Mouse (Mus musculus): ENCODE results near the gene Mdfi. TPM values are rescaled to one million over a fixed set of nuclear protein-coding genes. Genes with fewer than 3 reads are reported as not detected.

Gene Mdfi
- polyA plus RNA-seq, 2 experiments: 1.7 to 5.2 TPM

- Histone ChIP-seq H3K27me3 (ENCODE audit: control insufficient read depth, insufficient read depth, low read length) (no peaks in the 10 kb centered on the region), H3K4me2 (ENCODE audit: low read depth) (no peak overlapping the region), H3K27ac (no peak overlapping the region), H3K36me3 (replicated peaks; ENCODE audit: control insufficient read depth, insufficient read depth, low read depth) (no peaks in the 10 kb centered on the region), H3K4me3 (ENCODE audit: insufficient read depth in 1 of 2, low read depth in 2 of 2, low read length in 2 of 2) (no peak overlapping the region), H3K4me1 (replicated peaks; ENCODE audit: control insufficient read depth in 2 of 2, insufficient read depth in 2 of 2, low read length in 1 of 2) (peaks cover 0 to 3% of the 10 kb centered on the region in 2 experiments; a peak in 2 of 4 replicates), H3K9ac (replicated peaks) (no peak overlapping the region), H3K9me3 (ENCODE audit: control insufficient read depth, low read length) (no peaks in the 10 kb centered on the region)
- WGBS (ENCODE audit: insufficient replicate concordance): 54% methylated on average over 6 of the region's 6 CpGs
- no peak for DNase-seq (ENCODE audit: low read depth in 3 of 3, low spot score in 3 of 3)
- ATAC-seq (ENCODE audit: insufficient read depth): no peak
- TF ChIP-seq EP300 (IDR thresholded peaks at IDR 0.05; ENCODE audit: low read depth): no peak
- no peak for TF ChIP-seq CTCF (IDR thresholded peaks at IDR 0.05; ENCODE audit: low read depth)
Observed at GRCm38 (mm10) chr17:47788996-47789395, 45.5 kb downstream of the Mdfi start.

- no peaks in the 10 kb centered on the region for H3K36me3 ChIP-seq (replicated peaks; ENCODE audit: control insufficient read depth, insufficient read depth, low read depth)
- no peak overlapping the region for H3K9ac ChIP-seq (replicated peaks)
- H3K4me2 ChIP-seq (ENCODE audit: low read depth): no peak overlapping the region
- H3K4me1 ChIP-seq (replicated peaks; ENCODE audit: control insufficient read depth in 2 of 2, insufficient read depth in 2 of 2, low read length in 1 of 2): peaks cover 0 to 3% of the 10 kb centered on the region in 2 experiments; a peak in 2 of 4 replicates
- ATAC-seq (ENCODE audit: insufficient read depth): no peak
- no peaks in the 10 kb centered on the region for H3K9me3 ChIP-seq (ENCODE audit: control insufficient read depth, low read length)
- no peak overlapping the region for H3K4me3 ChIP-seq (ENCODE audit: insufficient read depth in 1 of 2, low read depth in 2 of 2, low read length in 2 of 2)
- TF ChIP-seq CTCF (IDR thresholded peaks at IDR 0.05; ENCODE audit: low read depth): no peak
- no peak for TF ChIP-seq EP300 (IDR thresholded peaks at IDR 0.05; ENCODE audit: low read depth)
- WGBS (ENCODE audit: insufficient replicate concordance): 19% methylated on average over 4 of the region's 4 CpGs
- no peaks in the 10 kb centered on the region for H3K27me3 ChIP-seq (ENCODE audit: control insufficient read depth, insufficient read depth, low read length)
- no peak overlapping the region for H3K27ac ChIP-seq
- DNase-seq (ENCODE audit: low read depth in 3 of 3, low spot score in 3 of 3): no peak
Observed at GRCm38 (mm10) chr17:47788306-47788705, 46.2 kb downstream of the Mdfi start.

- 39% methylated on average over 8 of the region's 8 CpGs for WGBS (ENCODE audit: insufficient replicate concordance)
- no peak for ATAC-seq (ENCODE audit: insufficient read depth)
- no peak overlapping the region for H3K9ac ChIP-seq (replicated peaks)
Observed at GRCm38 (mm10) chr17:47787632-47788031, 46.9 kb downstream of the Mdfi start.

GRCm38 (mm10) chr17:47784411-47784810, 50.1 kb downstream of the Mdfi start:
- H3K9me3 ChIP-seq (ENCODE audit: control insufficient read depth, low read length): no peaks in the 10 kb centered on the region
- no peak overlapping the region for H3K9ac ChIP-seq (replicated peaks)
- WGBS (ENCODE audit: insufficient replicate concordance): 18% methylated on average over 6 of the region's 6 CpGs
- H3K4me1 ChIP-seq (replicated peaks; ENCODE audit: control insufficient read depth in 2 of 2, insufficient read depth in 2 of 2, low read length in 1 of 2): peaks cover 0 to 3% of the 10 kb centered on the region in 2 experiments; a peak in 2 of 4 replicates
- no peaks in the 10 kb centered on the region for H3K36me3 ChIP-seq (replicated peaks; ENCODE audit: control insufficient read depth, insufficient read depth, low read depth)
- no peak overlapping the region for H3K4me3 ChIP-seq (ENCODE audit: insufficient read depth in 1 of 2, low read depth in 2 of 2, low read length in 2 of 2)
- 0 out of 2 replicates have a peak, but pooled peaks have one; percentile 31 for ATAC-seq (ENCODE audit: insufficient read depth)
- no peaks in the 10 kb centered on the region for H3K27me3 ChIP-seq (ENCODE audit: control insufficient read depth, insufficient read depth, low read length)
- no peak for TF ChIP-seq EP300 (IDR thresholded peaks at IDR 0.05; ENCODE audit: low read depth)
- no peak for TF ChIP-seq CTCF (IDR thresholded peaks at IDR 0.05; ENCODE audit: low read depth)
- no peak for DNase-seq (ENCODE audit: low read depth in 3 of 3, low spot score in 3 of 3)
- H3K4me2 ChIP-seq (ENCODE audit: low read depth): no peak overlapping the region
- H3K27ac ChIP-seq: no peak overlapping the region

More at GRCm38 (mm10) chr17:47787632-47788031, 46.9 kb downstream of the Mdfi start:
- no peak overlapping the region for H3K27ac ChIP-seq
- peaks cover 0 to 3% of the 10 kb centered on the region in 2 experiments; a peak in 2 of 4 replicates for H3K4me1 ChIP-seq (replicated peaks; ENCODE audit: control insufficient read depth in 2 of 2, insufficient read depth in 2 of 2, low read length in 1 of 2)
- TF ChIP-seq EP300 (IDR thresholded peaks at IDR 0.05; ENCODE audit: low read depth): no peak
- TF ChIP-seq CTCF (IDR thresholded peaks at IDR 0.05; ENCODE audit: low read depth): no peak
- H3K4me3 ChIP-seq (ENCODE audit: insufficient read depth in 1 of 2, low read depth in 2 of 2, low read length in 2 of 2): no peak overlapping the region
- H3K27me3 ChIP-seq (ENCODE audit: control insufficient read depth, insufficient read depth, low read length): no peaks in the 10 kb centered on the region
- no peaks in the 10 kb centered on the region for H3K36me3 ChIP-seq (replicated peaks; ENCODE audit: control insufficient read depth, insufficient read depth, low read depth)
- H3K4me2 ChIP-seq (ENCODE audit: low read depth): no peak overlapping the region
- no peaks in the 10 kb centered on the region for H3K9me3 ChIP-seq (ENCODE audit: control insufficient read depth, low read length)
- DNase-seq (ENCODE audit: low read depth in 3 of 3, low spot score in 3 of 3): no peak

GRCm38 (mm10) chr17:47783445-47784223, 50.9 kb downstream of the Mdfi start:
- WGBS (ENCODE audit: insufficient replicate concordance): 71% methylated on average over 8 of the region's 8 CpGs
- Histone ChIP-seq H3K27ac (no peak overlapping the region), H3K9ac (replicated peaks) (no peak overlapping the region), H3K36me3 (replicated peaks; ENCODE audit: control insufficient read depth, insufficient read depth, low read depth) (no peaks in the 10 kb centered on the region), H3K27me3 (ENCODE audit: control insufficient read depth, insufficient read depth, low read length) (no peaks in the 10 kb centered on the region), H3K4me3 (ENCODE audit: insufficient read depth in 1 of 2, low read depth in 2 of 2, low read length in 2 of 2) (no peak overlapping the region), H3K9me3 (ENCODE audit: control insufficient read depth, low read length) (no peaks in the 10 kb centered on the region), H3K4me1 (replicated peaks; ENCODE audit: control insufficient read depth in 2 of 2, insufficient read depth in 2 of 2, low read length in 1 of 2) (peaks cover 0 to 3% of the 10 kb centered on the region in 2 experiments; a peak in 2 of 4 replicates), H3K4me2 (ENCODE audit: low read depth) (no peak overlapping the region)
- no peak for DNase-seq (ENCODE audit: low read depth in 3 of 3, low spot score in 3 of 3)
- ATAC-seq (ENCODE audit: insufficient read depth): no peak
- TF ChIP-seq CTCF (IDR thresholded peaks at IDR 0.05; ENCODE audit: low read depth): no peak
- no peak for TF ChIP-seq EP300 (IDR thresholded peaks at IDR 0.05; ENCODE audit: low read depth)
